Mouse (Mus musculus): ENCODE measurements around the gene Pcolce2.

GRCm38 (mm10) chr9:95599399-95599798, 38.0 kb upstream of the Pcolce2 start:
- TF ChIP-seq CTCF (IDR thresholded peaks at IDR 0.05; ENCODE audit: extremely low read depth, insufficient read depth, low read length) (0 out of 2 replicates have a peak, but pooled peaks have one; percentile 12), POLR2A (IDR thresholded peaks at IDR 0.05; ENCODE audit: extremely low read depth, insufficient read depth, low read length) (no peak)

All from cortical plate, adult 2 months (tissue).